Mouse (Mus musculus) liver, adult 2 months (tissue): Measurements from ENCODE around the gene L3mbtl4.

Experiments used
- CTCF ChIP-seq: fragments of 200-500 bp; IDR thresholded peaks from 2 replicates; pipeline ENCODE4 v1.5.1; 2011; ENCODE audit warnings: low read depth, low read length, control low read depth
- POLR2A ChIP-seq: fragments of 200-500 bp; IDR thresholded peaks from 2 replicates; pipeline ENCODE4 v1.6.1; 2011; ENCODE audit warnings: low read length, control low read depth; ENCODE audit not compliant: insufficient read depth; ENCODE audit errors: extremely low read depth

DNA sequence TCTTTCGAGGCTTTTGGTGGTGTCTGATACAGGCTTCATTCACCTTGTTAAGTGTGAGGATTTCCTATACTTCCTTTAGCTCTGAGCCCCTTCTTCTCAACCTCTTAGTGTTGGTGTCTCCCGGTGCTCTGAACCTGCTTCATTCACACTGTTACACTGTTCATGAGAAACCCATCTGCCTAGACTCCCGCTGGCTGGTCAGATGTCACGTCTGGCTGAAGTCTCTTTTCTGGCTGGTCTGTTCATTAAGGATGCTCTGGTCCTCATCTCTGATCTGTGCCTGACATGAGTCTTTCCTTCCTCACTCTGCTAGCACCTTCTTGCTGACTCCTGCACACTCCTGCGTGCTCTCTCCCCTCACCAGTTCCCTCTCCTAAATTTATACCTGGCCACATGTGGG lies 160.0 kb downstream of the L3mbtl4 start:
- TF ChIP-seq POLR2A = no peak
- TF ChIP-seq CTCF = no peak
